Mouse (Mus musculus): ENCODE measurements around the gene Hnrnpa0. TPM values are rescaled to one million over a fixed set of nuclear protein-coding genes. Genes with fewer than 3 reads are reported as not detected.

Gene Hnrnpa0
- polyA plus RNA-seq, 1 experiment from 2014 or later: 57.9 TPM

DNA sequence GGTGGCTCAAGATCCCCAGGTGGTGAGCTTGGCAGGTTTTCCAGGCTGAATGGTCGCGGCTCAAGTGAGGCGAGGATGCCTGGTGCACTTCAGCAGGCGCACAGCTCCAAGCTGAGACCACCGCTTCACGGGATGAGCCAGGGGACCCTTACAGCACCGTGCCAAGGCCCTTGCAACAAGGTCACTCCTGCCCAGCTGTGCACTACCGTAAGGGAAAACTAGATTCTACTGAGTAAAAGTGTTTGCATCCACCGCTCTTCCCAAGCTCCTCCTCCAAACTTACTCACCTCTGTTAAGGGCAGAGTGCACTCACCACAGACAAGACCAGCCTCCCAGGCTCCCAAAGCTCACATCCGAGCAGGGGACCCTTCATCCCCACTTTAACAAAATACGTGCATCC, 44.8 kb downstream of the Hnrnpa0 start:
- 86% methylated on average over 11 of the region's 11 CpGs for WGBS
- no peaks in the 10 kb centered on the region for H3K27me3 ChIP-seq

DNA sequence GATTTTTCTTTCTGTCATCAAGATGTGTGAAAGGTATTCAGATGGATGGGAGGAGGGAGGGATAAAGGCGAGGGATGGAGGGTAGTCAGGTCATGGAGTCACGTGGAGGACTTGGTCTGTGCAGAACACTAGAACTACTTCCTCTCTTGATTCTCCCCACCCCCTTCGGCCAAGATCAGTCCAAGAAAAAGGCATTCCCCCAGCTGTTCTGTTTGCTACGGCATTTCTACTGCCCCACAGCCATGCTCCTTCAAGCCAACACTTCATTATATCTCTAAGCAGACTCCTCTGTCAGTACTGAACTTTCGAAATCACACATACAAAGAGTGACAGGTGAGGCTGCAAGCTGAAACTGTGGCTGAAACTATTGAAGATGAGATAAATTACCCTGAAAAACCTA, 45.3 kb downstream of the Hnrnpa0 start:
- ATAC-seq (replicated peaks): no peak
- Histone ChIP-seq H3K4me3 (no peak overlapping the region), H3K4me1 (no peaks in the 10 kb centered on the region), H3K9ac (replicated peaks) (no peak overlapping the region), H3K9me3 (no peaks in the 10 kb centered on the region), H3K4me2 (replicated peaks) (no peak overlapping the region), H3K27ac (replicated peaks) (no peak overlapping the region), H3K27me3 (no peaks in the 10 kb centered on the region), H3K36me3 (no peaks in the 10 kb centered on the region)
- WGBS: 78% methylated on average over 5 of the region's 5 CpGs

More for the DNA sequence above, 44.8 kb downstream of the Hnrnpa0 start:
- Histone ChIP-seq H3K4me2 (replicated peaks) (no peak overlapping the region), H3K4me1 (no peaks in the 10 kb centered on the region), H3K4me3 (no peak overlapping the region), H3K9ac (replicated peaks) (no peak overlapping the region), H3K9me3 (no peaks in the 10 kb centered on the region), H3K36me3 (no peaks in the 10 kb centered on the region), H3K27ac (replicated peaks) (no peak overlapping the region)
- ATAC-seq (replicated peaks): no peak

DNA sequence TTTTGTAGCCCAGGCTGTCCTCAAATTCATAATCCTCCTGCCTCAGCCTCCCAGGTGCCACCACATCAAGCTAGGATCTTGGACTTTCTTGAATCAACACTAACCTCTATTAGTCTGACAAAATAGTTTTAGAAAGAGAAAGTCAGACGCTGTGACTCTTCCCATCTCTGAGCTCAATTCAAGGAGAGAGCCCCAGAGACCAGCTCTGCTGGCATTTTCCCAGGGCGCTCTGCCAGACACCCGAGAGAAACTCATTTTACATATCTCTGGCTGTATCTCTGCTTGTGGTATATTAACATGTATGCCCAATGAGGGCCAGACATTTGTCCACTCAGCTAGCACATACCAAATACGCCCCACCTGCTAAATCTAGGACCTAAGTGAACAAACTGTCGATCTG, 50.0 kb downstream of the Hnrnpa0 start:
- Histone ChIP-seq H3K36me3 (no peaks in the 10 kb centered on the region), H3K9ac (replicated peaks) (no peak overlapping the region), H3K4me3 (no peak overlapping the region), H3K9me3 (no peaks in the 10 kb centered on the region), H3K4me1 (peaks cover 10% of the 10 kb centered on the region; the same call in 1 of the 2 replicates), H3K4me2 (replicated peaks) (no peak overlapping the region), H3K27me3 (no peaks in the 10 kb centered on the region), H3K27ac (replicated peaks) (no peak overlapping the region)
- 78% methylated on average over 5 of the region's 5 CpGs for WGBS
- ATAC-seq (replicated peaks): no peak

Other genes starting within 250 kb of the Hnrnpa0 start
- 35.9 and 36.7 TPM in 2 replicates for gene Spock1, start 220.2 kb downstream of the Hnrnpa0 start, polyA plus RNA-seq (2015; fragmentation: Nextera tagmentation; extraction: Ambion mirVana)
- gene Klhl3, start 15.0 kb downstream of the Hnrnpa0 start, polyA plus RNA-seq (2015; fragmentation: Nextera tagmentation; extraction: Ambion mirVana): 8.6 and 9.0 TPM in 2 replicates
- 65.6 and 74.9 TPM in 2 replicates for gene Idnk, start 29.1 kb upstream of the Hnrnpa0 start, polyA plus RNA-seq (2015; fragmentation: Nextera tagmentation; extraction: Ambion mirVana)
- 153 TPM in 2 replicates for gene Ubqln1, start 87.1 kb upstream of the Hnrnpa0 start, polyA plus RNA-seq (2015; fragmentation: Nextera tagmentation; extraction: Ambion mirVana)
- 23.8 and 30.3 TPM in 2 replicates for gene Gkap1, start 147.1 kb upstream of the Hnrnpa0 start, polyA plus RNA-seq (2015; fragmentation: Nextera tagmentation; extraction: Ambion mirVana)
- 1.5 and 1.6 TPM in 2 replicates for gene Kif27, start 230.6 kb upstream of the Hnrnpa0 start, polyA plus RNA-seq (2015; fragmentation: Nextera tagmentation; extraction: Ambion mirVana)

Data from forebrain, embryonic 15.5 days (tissue).